Mouse (Mus musculus) hindbrain, embryonic 10.5 days (tissue): ENCODE measurements around the gene Plekhj1. TPM values are rescaled to one million over a fixed set of nuclear protein-coding genes. Genes with fewer than 3 reads are reported as not detected.

Experiments used
- DNase-seq: peaks from one replicate; pipeline ENCODE4 v3.0.0-alpha.2; 2017; ENCODE audit warnings: low spot score
- H3K27ac ChIP-seq: fragments of 300-500 bp; sonication (generic); 2 replicates; pipeline ENCODE4 v1.5.1; 2016; ENCODE audit warnings: mild to moderate bottlenecking, moderate library complexity
- H3K27me3 ChIP-seq: fragments of 300-500 bp; sonication (generic); 2 replicates; pipeline ENCODE4 v1.6.1; 2016; ENCODE audit warnings: mild to moderate bottlenecking; ENCODE audit not compliant: poor library complexity, insufficient read depth, severe bottlenecking
- H3K36me3 ChIP-seq: fragments of 300-500 bp; sonication (generic); 2 replicates; pipeline ENCODE4 v1.6.1; 2016; ENCODE audit warnings: mild to moderate bottlenecking, moderate library complexity
- H3K4me1 ChIP-seq: fragments of 300-500 bp; sonication (generic); replicated peaks from 2 replicates; pipeline ENCODE4 v1.6.1; 2016; ENCODE audit warnings: mild to moderate bottlenecking
- H3K4me3 ChIP-seq: fragments of 300-500 bp; sonication (generic); 2 replicates; pipeline ENCODE4 v1.5.1; 2016; ENCODE audit warnings: mild to moderate bottlenecking, moderate library complexity
- H3K9me3 ChIP-seq: fragments of 300-500 bp; sonication (generic); 2 replicates; pipeline ENCODE4 v1.6.1; 2016; ENCODE audit warnings: mild to moderate bottlenecking, moderate library complexity
- WGBS: fragments of 180-500 bp; shearing (Covaris S2); methylation state at CpG from one replicate; pipeline ENCODE4 v1.1.7; 2016; 5-methylcytosine and 5-hydroxymethylcytosine counted together
- polyA plus RNA-seq: library from polyadenylated mRNA; unstranded; fragments of >200 nt; fragmentation: Nextera tagmentation; extraction: Ambion mirVana; gene quantifications from 2 replicates; pipeline ENCODE4 v1.2.1, GENCODE M21; 2016

Gene Plekhj1
- polyA plus RNA-seq, 1 experiment from 2014 or later = 189 TPM

DNA sequence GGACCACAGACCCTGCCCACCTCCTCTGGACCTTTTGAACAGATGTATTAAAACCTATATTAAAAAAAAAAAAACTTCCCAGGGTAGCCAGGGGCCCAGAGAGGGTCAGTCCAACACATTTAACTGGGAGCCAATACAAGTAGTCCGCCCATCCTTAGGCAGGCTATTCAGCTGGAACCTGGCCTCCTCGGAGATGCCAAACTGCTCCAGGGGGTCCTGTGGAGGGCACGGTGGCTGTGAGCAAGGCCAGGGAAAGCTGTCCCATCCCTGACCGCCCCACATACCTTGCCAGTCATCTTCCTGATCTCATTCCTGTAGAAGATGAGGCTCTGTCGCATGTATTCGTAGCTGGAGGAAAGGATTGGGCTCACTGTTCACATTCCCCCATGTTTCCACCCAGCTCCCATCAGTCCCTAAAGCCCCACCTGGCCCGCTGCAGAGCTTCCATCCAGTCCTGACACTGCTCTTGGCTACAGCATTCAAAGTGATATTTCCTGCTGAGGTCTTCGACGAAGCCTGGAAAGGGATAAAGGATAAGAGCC is 2.0 kb downstream of the Plekhj1 start:
- Histone ChIP-seq H3K4me1 (peaks cover 62% of the 10 kb centered on the region), H3K27ac (no peak overlapping the region), H3K36me3 (peaks cover 71% of the 10 kb centered on the region), H3K27me3 (no peaks in the 10 kb centered on the region), H3K9me3 (no peaks in the 10 kb centered on the region), H3K4me3 (peak overlapping the region; percentile 95)
- DNase-seq = no peak
- 83% methylated on average over 9 of the region's 9 CpGs for WGBS

DNA sequence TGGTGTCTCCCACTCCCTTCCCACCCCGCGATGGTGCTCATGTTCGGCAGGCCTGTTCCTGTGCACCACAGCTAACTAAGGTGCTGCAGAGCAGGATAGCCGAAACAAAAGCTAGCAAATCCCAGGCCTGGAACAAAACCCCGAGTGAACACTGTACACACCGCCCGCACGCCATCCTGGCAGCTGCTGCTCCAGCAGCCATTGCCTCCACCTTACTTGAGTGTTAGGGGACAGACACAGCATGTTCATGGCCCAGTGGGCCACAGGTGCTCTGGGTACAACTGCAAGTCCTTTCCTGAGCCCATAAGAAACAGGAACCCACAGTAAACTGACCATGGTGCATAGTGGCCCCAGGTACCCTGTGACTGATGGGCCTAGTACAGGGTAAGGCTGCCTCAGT is 3.7 kb downstream of the Plekhj1 start:
- Histone ChIP-seq H3K36me3 (peaks cover 71% of the 10 kb centered on the region), H3K27ac (peak overlapping the region; percentile 43; the same call in 1 of the 2 replicates), H3K27me3 (no peaks in the 10 kb centered on the region), H3K4me3 (no peak overlapping the region; the same call in 1 of the 2 replicates), H3K4me1 (peaks cover 53% of the 10 kb centered on the region), H3K9me3 (no peaks in the 10 kb centered on the region)
- WGBS = 87% methylated on average over 8 of the region's 8 CpGs
- no peak for DNase-seq

DNA sequence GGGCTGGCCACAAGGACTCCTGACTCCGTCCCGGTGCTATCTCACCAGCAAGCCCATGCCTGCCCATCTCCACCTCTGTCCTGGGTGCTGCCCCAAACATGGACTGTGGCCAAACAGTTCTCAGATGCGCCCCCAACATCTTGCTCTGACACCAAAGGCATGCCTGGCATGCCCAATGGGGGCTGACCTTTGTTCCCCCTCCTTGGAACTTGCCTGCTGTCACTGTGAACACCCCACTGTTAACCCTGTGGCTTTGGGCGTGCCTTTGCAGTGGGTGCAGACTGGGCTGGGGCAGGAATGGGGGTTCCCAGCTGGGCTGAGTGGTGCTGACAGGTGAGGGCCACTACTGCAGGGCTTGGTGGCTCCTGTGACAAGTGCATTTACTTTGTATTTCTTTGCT is 4.6 kb downstream of the Plekhj1 start:
- no peak for DNase-seq
- no peaks in the 10 kb centered on the region for H3K27me3 ChIP-seq
- 89% methylated on average over 4 of the region's 4 CpGs for WGBS
- no peak overlapping the region for H3K27ac ChIP-seq
- peaks cover 46% of the 10 kb centered on the region for H3K4me1 ChIP-seq
- H3K9me3 ChIP-seq = no peaks in the 10 kb centered on the region
- H3K4me3 ChIP-seq = no peak overlapping the region
- peaks cover 80% of the 10 kb centered on the region for H3K36me3 ChIP-seq

DNA sequence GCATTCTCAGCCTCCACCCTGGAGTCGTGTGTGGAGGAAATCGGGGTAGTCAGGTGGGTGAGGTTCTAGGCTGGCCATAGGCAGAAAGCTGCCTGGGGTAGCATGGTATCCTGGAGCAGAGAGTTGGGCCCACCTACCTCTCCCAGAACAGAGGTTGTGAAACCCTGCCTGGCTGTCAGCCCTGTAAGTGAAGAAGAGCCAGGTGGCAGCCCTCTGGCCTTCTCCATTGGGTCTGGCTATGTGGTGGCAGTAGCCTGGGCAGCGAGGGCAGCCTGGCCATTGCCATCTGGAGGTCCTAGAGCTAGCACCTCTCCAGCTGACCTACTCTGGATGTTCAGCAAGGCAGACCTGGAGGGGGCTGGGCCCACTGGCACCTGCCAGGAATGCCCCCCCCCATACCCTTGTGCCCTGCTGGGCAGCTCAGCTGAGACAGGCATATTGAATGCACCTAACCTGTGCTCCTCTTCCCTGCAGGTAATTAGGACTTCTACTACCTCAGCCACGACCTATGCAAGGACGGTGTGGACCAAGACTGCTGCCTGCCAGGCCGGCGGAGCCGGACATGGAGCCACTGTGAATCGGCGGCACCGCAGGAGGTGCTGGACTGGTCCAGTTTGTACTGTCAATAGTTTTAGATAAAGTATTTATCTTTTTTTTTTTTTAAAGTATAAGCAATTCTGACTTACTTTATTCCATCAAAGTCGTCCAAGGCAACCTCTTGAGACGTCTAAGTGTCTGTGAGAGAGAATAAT is 5.2 kb downstream of the Plekhj1 start:
- H3K4me3 ChIP-seq = 0 out of 2 replicates have a peak overlapping the region, but pooled peaks have one; percentile 7
- WGBS = 91% methylated on average over 13 of the region's 13 CpGs
- peaks cover 46% of the 10 kb centered on the region for H3K4me1 ChIP-seq
- H3K27me3 ChIP-seq = no peaks in the 10 kb centered on the region
- H3K27ac ChIP-seq = no peak overlapping the region
- H3K9me3 ChIP-seq = no peaks in the 10 kb centered on the region
- peaks cover 86% of the 10 kb centered on the region for H3K36me3 ChIP-seq
- no peak for DNase-seq

DNA sequence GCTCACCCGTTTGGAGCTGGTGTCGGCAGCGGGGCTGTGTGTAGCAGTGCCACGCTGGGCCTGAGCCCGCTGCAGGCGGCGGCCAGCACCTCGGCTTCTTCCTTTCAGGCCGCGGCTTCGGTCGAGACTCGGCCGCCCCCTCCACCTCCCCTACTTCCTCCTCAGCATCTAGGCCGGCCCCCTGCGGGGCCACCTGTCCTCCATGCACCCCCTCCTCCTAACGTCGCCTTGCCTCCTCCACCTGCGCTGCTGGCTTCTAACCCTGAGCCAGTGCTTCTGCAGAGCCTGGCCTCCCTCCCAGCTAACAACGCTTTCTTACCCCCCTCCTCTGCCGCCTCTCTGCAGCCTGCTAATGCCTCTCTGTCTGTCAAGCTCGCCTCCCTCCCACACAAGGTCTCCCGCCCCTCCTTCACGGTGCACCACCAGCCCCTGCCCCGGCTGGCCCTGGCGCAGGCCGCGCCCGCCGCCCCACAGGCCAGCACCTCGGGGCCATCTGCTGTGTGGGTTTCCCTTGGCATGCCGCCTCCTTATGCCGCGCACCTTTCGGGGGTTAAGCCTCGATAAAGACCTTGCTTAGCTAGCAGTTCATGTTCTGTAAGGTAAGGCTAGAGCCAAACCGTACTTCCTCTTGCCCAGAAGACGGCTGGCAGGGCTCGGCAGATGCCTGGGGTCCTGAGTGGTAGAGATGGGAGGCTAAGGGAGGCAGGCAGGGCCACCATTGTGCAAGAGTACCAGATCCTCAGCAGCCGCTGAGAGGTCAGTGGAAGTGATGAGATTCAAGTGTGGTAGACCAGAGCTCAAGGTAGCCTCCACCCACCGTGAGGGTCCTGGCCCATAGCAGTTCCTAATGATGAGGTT is 6.0 kb downstream of the Plekhj1 start:
- H3K9me3 ChIP-seq = no peaks in the 10 kb centered on the region
- no peaks in the 10 kb centered on the region for H3K27me3 ChIP-seq
- H3K36me3 ChIP-seq = peaks cover 94% of the 10 kb centered on the region
- peak overlapping the region; percentile 42; the same call in 1 of the 2 replicates for H3K27ac ChIP-seq
- DNase-seq = no peak
- H3K4me1 ChIP-seq = peaks cover 43% of the 10 kb centered on the region
- WGBS = 75% methylated on average over 41 of the region's 41 CpGs
- H3K4me3 ChIP-seq = 0 out of 2 replicates have a peak overlapping the region, but pooled peaks have one; percentile 3

DNA sequence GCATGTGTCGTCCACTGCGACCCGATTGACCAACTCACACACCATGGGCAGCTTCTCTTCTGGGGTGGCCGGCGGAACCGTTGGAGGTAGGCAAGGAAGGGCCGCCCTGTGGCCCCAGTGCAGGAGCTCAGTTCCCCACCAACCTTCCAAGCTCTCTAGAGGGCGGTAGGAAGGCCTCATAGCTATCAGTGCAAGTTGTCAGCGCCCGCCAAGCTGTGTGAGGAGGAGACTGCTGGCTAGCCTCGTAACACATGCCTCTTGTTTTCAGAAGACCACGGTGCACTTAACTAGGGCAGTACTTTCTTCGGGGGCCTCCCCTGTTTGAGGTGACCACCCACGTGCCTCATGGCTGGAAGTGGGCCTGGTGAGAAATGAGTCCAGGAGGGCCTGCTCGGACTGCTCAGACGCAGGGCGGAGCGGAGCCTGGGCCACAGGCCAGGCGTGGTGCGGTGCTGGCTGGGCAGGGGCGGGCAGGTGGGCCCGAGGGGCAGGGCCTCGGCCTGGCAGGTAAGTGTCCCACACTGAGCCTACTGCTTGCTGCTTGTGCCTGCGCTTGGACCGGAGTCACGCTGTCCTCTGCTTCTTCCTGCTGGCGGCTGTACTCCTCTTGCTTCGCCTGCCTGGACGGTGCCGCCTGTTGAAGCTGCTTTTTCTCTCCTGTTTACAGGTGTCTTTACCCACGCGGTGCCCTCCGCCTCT is 6.8 kb downstream of the Plekhj1 start:
- 0 out of 2 replicates have a peak overlapping the region, but pooled peaks have one; percentile 3 for H3K4me3 ChIP-seq
- H3K36me3 ChIP-seq = peaks cover 99% of the 10 kb centered on the region
- WGBS = 84% methylated on average over 33 of the region's 33 CpGs

DNA sequence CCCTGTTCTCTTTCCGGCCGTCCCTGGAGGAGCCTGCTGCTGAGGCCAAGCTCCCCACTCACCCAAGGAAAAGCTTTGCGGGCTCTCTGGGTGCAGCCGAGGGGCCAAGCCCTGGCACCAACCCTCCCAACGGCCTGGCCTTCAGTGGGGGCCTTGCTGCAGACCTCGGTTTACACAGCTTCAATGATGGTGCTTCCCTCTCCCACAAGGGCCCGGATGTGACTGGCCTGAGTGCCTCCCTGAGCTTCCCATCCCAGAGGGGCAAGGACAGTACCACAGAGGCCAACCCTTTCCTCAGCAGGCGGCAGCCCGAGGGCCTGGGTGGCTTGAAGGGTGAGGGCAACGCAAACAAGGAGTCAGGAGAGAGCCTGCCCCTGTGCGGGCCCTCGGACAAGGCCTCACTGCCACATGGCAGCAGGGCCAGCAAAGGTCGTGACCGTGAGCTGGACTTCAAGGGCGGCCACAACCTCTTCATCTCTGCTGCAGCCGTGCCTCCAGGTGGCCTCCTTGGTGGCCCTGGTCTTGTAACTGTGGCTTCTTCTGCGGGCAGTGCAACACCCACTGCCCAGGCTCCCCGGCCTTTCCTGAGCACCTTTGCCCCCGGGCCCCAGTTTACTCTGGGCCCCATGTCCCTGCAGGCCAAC is 7.5 kb downstream of the Plekhj1 start:
- no peaks in the 10 kb centered on the region for H3K9me3 ChIP-seq
- peaks cover 27% of the 10 kb centered on the region for H3K4me1 ChIP-seq
- H3K4me3 ChIP-seq = peak overlapping the region; percentile 12; the same call in 1 of the 2 replicates
- H3K36me3 ChIP-seq = peaks cover 99% of the 10 kb centered on the region
- no peak overlapping the region; the same call in 1 of the 2 replicates for H3K27ac ChIP-seq
- H3K27me3 ChIP-seq = no peaks in the 10 kb centered on the region
- no peak for DNase-seq
- WGBS = 89% methylated on average over 19 of the region's 19 CpGs

More for the DNA sequence above, 6.8 kb downstream of the Plekhj1 start:
- Histone ChIP-seq H3K4me1 (peaks cover 35% of the 10 kb centered on the region), H3K27me3 (no peaks in the 10 kb centered on the region), H3K27ac (peak overlapping the region; percentile 23; the same call in 1 of the 2 replicates), H3K9me3 (no peaks in the 10 kb centered on the region)
- no peak for DNase-seq

DNA sequence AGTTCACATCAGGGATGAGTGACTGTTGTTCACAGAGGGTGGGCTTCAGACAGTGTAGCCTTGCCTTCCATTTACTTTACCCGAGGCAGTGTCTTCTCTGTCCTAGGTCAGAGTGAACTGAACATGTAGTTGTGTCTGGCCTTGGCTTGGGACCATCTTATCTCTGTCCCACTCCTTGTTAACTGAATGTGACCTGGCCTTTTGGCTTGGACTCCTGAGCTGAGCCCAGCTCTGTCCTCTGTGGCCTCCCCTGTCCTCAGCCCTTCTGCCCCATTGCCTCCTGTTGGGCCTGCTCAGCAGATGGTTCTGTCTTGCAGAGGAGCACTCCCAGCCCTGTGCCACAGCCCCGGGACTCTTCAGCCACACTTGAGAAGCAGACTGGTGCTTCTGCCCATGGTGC is 10.9 kb downstream of the Plekhj1 start:
- no peak overlapping the region for H3K4me3 ChIP-seq
- no peaks in the 10 kb centered on the region for H3K27me3 ChIP-seq
- no peaks in the 10 kb centered on the region for H3K9me3 ChIP-seq
- peaks cover 19% of the 10 kb centered on the region; the same call in 1 of the 2 replicates for H3K4me1 ChIP-seq
- 90% methylated on average over 2 of the region's 2 CpGs for WGBS
- DNase-seq = no peak
- no peak overlapping the region for H3K27ac ChIP-seq
- peaks cover 99% of the 10 kb centered on the region for H3K36me3 ChIP-seq

DNA sequence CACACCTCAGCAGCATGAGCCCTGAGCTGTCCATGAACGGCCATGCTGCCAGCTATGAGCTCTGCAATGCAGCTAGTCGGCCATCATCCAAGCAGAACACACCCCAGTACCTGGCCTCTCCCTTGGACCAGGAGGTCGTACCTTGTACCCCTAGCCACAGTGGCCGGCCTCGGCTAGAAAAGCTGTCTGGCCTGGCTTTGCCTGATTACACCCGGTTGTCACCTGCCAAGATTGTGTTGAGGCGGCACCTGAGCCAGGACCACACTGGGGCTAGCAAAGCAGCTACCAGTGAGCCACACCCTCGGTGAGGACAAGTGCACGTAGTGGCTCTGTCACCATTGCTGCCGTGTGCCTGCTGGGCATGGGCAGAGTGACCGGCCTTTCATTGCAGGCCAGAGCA is 12.5 kb downstream of the Plekhj1 start:
- Histone ChIP-seq H3K4me3 (no peak overlapping the region), H3K27ac (no peak overlapping the region), H3K4me1 (peaks cover 6% of the 10 kb centered on the region; the same call in 1 of the 2 replicates), H3K36me3 (peaks cover 99% of the 10 kb centered on the region), H3K27me3 (no peaks in the 10 kb centered on the region), H3K9me3 (no peaks in the 10 kb centered on the region)
- 94% methylated on average over 11 of the region's 11 CpGs for WGBS
- DNase-seq = no peak

DNA sequence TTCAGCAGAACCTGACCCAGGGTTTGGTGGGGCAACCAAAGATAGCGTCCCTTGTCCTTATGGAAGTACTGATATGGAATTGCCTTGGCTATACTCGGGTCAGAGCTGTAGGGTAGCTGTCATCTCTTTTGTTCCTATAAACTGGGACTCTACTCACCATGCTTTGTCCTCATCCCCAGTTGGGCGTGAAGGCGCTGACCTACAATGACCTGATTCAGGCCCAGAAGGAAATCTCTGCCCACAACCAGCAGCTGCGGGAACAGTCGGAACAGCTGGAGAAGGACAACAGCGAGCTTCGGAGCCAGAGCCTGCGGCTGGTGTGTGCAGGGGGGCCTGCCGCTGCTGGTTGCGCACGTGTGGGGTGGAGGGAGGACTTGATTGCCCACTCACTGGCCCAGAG is 13.6 kb downstream of the Plekhj1 start:
- Histone ChIP-seq H3K36me3 (peaks cover 99% of the 10 kb centered on the region), H3K4me3 (no peak overlapping the region), H3K27me3 (no peaks in the 10 kb centered on the region), H3K27ac (peak overlapping the region; percentile 6; the same call in 1 of the 2 replicates), H3K4me1 (peaks cover 6% of the 10 kb centered on the region; the same call in 1 of the 2 replicates), H3K9me3 (no peaks in the 10 kb centered on the region)
- WGBS = 63% methylated on average over 12 of the region's 12 CpGs
- DNase-seq = no peak

DNA sequence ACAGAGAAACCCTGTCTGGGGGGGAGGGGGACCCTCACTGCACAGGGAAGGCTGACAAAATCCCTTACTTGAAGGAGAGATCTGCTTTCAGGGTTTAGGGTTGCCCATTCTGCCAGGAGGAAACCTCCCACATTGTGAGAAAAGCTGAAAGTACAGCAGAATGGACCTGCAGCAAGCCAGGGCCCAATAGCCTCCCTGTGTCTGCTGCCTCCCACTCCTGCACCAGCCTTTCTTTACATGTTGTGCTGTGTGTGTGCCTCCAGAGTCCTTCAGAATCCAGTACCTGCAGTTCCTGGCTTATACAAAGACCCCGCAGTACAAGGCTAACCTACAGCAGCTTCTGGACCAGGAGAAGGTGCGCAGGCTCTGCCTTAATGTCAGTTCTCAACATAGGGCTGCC is 14.1 kb downstream of the Plekhj1 start:
- H3K27ac ChIP-seq = peak overlapping the region; percentile 6; the same call in 1 of the 2 replicates
- H3K27me3 ChIP-seq = no peaks in the 10 kb centered on the region
- H3K36me3 ChIP-seq = peaks cover 100% of the 10 kb centered on the region
- 96% methylated on average over 2 of the region's 2 CpGs for WGBS
- H3K4me1 ChIP-seq = peaks cover 6% of the 10 kb centered on the region; the same call in 1 of the 2 replicates
- no peak overlapping the region for H3K4me3 ChIP-seq
- no peak for DNase-seq
- no peaks in the 10 kb centered on the region for H3K9me3 ChIP-seq

DNA sequence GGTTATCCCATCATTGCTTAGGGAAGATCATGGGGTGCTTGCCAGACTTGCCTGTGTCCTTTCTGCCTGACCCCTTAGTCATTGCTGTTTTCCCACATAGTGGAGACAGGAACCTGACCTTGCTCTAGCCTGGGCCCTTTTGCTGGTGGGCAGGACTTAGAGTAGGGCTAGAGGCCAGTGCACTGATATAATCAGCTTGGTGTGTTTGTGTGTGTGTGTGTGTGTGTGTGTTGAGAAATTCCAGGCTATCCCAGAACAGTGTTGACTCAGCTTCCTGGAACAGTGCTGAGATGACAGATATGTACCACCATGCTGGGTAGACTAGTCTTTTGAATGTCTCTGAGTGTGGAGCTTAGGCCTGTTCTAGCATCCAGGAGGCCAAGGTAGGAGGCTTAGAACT is 18.9 kb downstream of the Plekhj1 start:
- DNase-seq = no peak
- H3K9me3 ChIP-seq = no peaks in the 10 kb centered on the region
- H3K36me3 ChIP-seq = peaks cover 100% of the 10 kb centered on the region
- H3K4me1 ChIP-seq = peaks cover 5% of the 10 kb centered on the region
- no peak overlapping the region for H3K4me3 ChIP-seq
- no peak overlapping the region for H3K27ac ChIP-seq
- H3K27me3 ChIP-seq = no peaks in the 10 kb centered on the region
